In the genomic region with DNA sequence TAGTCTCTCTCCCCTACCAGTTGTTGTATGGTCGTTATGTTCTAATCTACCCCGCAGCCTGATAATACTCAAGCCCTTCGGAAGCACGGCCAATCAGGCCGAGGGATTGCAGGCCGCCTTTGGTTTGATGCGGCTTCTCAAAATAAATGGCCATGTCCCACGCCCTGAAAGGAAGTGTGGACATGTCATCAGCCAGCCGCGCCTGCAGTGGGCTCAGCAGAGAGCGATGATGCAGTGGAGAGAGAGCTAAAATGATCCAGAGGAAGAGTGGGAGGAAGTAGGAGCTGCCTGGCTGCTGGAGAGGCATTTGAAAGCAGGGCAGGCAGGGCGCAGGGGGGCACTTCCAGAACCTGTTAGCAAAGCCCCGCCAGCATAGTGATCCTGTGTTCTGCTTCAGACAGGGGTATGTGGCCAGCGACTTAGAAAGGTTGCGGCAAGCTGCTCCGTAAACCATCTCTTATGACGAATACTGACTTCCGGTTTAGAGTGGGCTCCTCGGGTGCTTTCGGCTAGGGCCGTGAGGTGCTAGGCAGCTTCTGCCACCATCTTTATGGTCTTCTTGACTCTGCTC, we compare ENCODE assay signal across 8 mouse cellular contexts. TPM values are rescaled to one million over a fixed set of nuclear protein-coding genes. Genes with fewer than 3 reads are reported as not detected.
DNase-seq lines count a peak whose midpoint lies in the region; ATAC-seq and TF ChIP-seq lines count a peak whose summit lies in the region.

No protein-coding gene starts in this region.

- no peak overlapping the region for H3K4me3 ChIP-seq in hindbrain, embryonic 13.5 days
- no peak overlapping the region for H3K4me3 ChIP-seq in hindbrain, embryonic 11.5 days (ENCODE audit: low read depth, low read length)
- peak overlapping the region; percentile 24 to 32 for H3K4me3 ChIP-seq in ES-E14 (ENCODE audit: insufficient read depth in 1 of 2, low read depth in 1 of 2, low read length in 2 of 2, poor library complexity in 1 of 2, severe bottlenecking in 1 of 2)
- peak overlapping the region; percentile 38 for H3K4me3 ChIP-seq in heart, embryonic 15.5 days
- H3K4me3 ChIP-seq in liver, embryonic 15.5 days (replicated peaks) = peak overlapping the region; percentile 41
- H3K4me3 ChIP-seq in stomach, postnatal 0 days (ENCODE audit: low read depth, low read length) = no peak overlapping the region

- DNase-seq in hindbrain, embryonic 11.5 days (ENCODE audit: low spot score) = no peak
- DNase-seq in ES-E14 (ENCODE audit: low read depth, low spot score) = no peak
- no peak for DNase-seq in stomach, postnatal 0 days (ENCODE audit: low spot score)
- no peak for DNase-seq in adrenal gland, adult 2 months
- no peak for DNase-seq in ovary, postnatal 10 days (ENCODE audit: low spot score)

- no peaks in the 10 kb centered on the region for H3K27me3 ChIP-seq in hindbrain, embryonic 13.5 days
- no peaks in the 10 kb centered on the region for H3K27me3 ChIP-seq in hindbrain, embryonic 11.5 days (ENCODE audit: control insufficient read depth, insufficient read depth, low read length)
- H3K27me3 ChIP-seq in heart, embryonic 15.5 days = no peaks in the 10 kb centered on the region
- no peaks in the 10 kb centered on the region for H3K27me3 ChIP-seq in liver, embryonic 15.5 days
- H3K27me3 ChIP-seq in stomach, postnatal 0 days (ENCODE audit: control insufficient read depth, insufficient read depth, low read length) = no peaks in the 10 kb centered on the region

- H3K4me2 ChIP-seq in hindbrain, embryonic 13.5 days = no peak overlapping the region
- no peak overlapping the region for H3K4me2 ChIP-seq in hindbrain, embryonic 11.5 days (replicated peaks; ENCODE audit: low read depth, low read length)
- H3K4me2 ChIP-seq in heart, embryonic 15.5 days = peak overlapping the region; percentile 86
- H3K4me2 ChIP-seq in liver, embryonic 15.5 days = peak overlapping the region; percentile 97
- 0 out of 2 replicates have a peak overlapping the region, but pooled peaks have one; percentile 19 for H3K4me2 ChIP-seq in stomach, postnatal 0 days (replicated peaks; ENCODE audit: low read depth)

- peaks cover 27% of the 10 kb centered on the region for H3K4me1 ChIP-seq in hindbrain, embryonic 13.5 days (replicated peaks)
- H3K4me1 ChIP-seq in hindbrain, embryonic 11.5 days (replicated peaks; ENCODE audit: control insufficient read depth, insufficient read depth, low read length) = no peaks in the 10 kb centered on the region; the same call in 1 of the 2 replicates
- H3K4me1 ChIP-seq in ES-E14 (ENCODE audit: control insufficient read depth in 2 of 2, insufficient read depth in 2 of 2, low read length in 2 of 2, poor library complexity in 1 of 2) = peaks cover 0 to 30% of the 10 kb centered on the region in 2 experiments; a peak in 3 of 4 replicates
- peaks cover 58% of the 10 kb centered on the region for H3K4me1 ChIP-seq in heart, embryonic 15.5 days (replicated peaks)
- peaks cover 55% of the 10 kb centered on the region for H3K4me1 ChIP-seq in liver, embryonic 15.5 days (replicated peaks)
- H3K4me1 ChIP-seq in stomach, postnatal 0 days (replicated peaks; ENCODE audit: control insufficient read depth, insufficient read depth) = no peaks in the 10 kb centered on the region

- peak overlapping the region; percentile 49 for H3K9ac ChIP-seq in hindbrain, embryonic 13.5 days
- H3K9ac ChIP-seq in hindbrain, embryonic 11.5 days (ENCODE audit: low read depth, low read length) = no peak overlapping the region
- H3K9ac ChIP-seq in ES-E14 (ENCODE audit: insufficient read depth, low read depth, low read length, poor library complexity, severe bottlenecking) = peak overlapping the region; percentile 24
- peak overlapping the region; percentile 39 for H3K9ac ChIP-seq in heart, embryonic 15.5 days
- peak overlapping the region; percentile 1 for H3K9ac ChIP-seq in liver, embryonic 15.5 days
- H3K9ac ChIP-seq in stomach, postnatal 0 days (ENCODE audit: low read length) = no peak overlapping the region

- TF ChIP-seq EP300 in stomach, postnatal 0 days (optimal IDR thresholded peaks at IDR 0.05) = no peak

- in situ Hi-C loops in ES-E14 (cut with MboI; ENCODE audit: low sequenced_read_pairs in 2 of 2, unreplicated experiment in 2 of 2) = no loop called here

- peak overlapping the region; percentile 44; the same call in 1 of the 2 replicates for H3K27ac ChIP-seq in hindbrain, embryonic 13.5 days
- H3K27ac ChIP-seq in hindbrain, embryonic 11.5 days (ENCODE audit: low read depth, low read length) = no peak overlapping the region
- peak overlapping the region; percentile 0; the same call in 1 of the 2 replicates for H3K27ac ChIP-seq in ES-E14 (ENCODE audit: insufficient read depth, low read depth, low read length, poor library complexity, severe bottlenecking)
- H3K27ac ChIP-seq in heart, embryonic 15.5 days = peak overlapping the region; percentile 89
- peak overlapping the region; percentile 70 for H3K27ac ChIP-seq in liver, embryonic 15.5 days (replicated peaks)
- no peak overlapping the region for H3K27ac ChIP-seq in stomach, postnatal 0 days (replicated peaks)

- no peaks in the 10 kb centered on the region for H3K9me3 ChIP-seq in hindbrain, embryonic 13.5 days
- H3K9me3 ChIP-seq in hindbrain, embryonic 11.5 days (ENCODE audit: control insufficient read depth, low read length) = no peaks in the 10 kb centered on the region
- H3K9me3 ChIP-seq in ES-E14 (ENCODE audit: control insufficient read depth, insufficient read depth, low read depth, low read length) = no peaks in the 10 kb centered on the region
- H3K9me3 ChIP-seq in heart, embryonic 15.5 days (replicated peaks) = no peaks in the 10 kb centered on the region
- H3K9me3 ChIP-seq in liver, embryonic 15.5 days (replicated peaks) = no peaks in the 10 kb centered on the region
- H3K9me3 ChIP-seq in stomach, postnatal 0 days (ENCODE audit: control insufficient read depth, low read length) = no peaks in the 10 kb centered on the region

- H3K36me3 ChIP-seq in hindbrain, embryonic 13.5 days = no peaks in the 10 kb centered on the region; the same call in 1 of the 2 replicates
- H3K36me3 ChIP-seq in hindbrain, embryonic 11.5 days (ENCODE audit: control insufficient read depth, insufficient read depth, low read length) = no peaks in the 10 kb centered on the region
- peaks cover 3% of the 10 kb centered on the region for H3K36me3 ChIP-seq in ES-E14 (ENCODE audit: control insufficient read depth, insufficient read depth, low read length, poor library complexity, severe bottlenecking)
- no peaks in the 10 kb centered on the region for H3K36me3 ChIP-seq in heart, embryonic 15.5 days
- H3K36me3 ChIP-seq in liver, embryonic 15.5 days (replicated peaks) = no peaks in the 10 kb centered on the region
- H3K36me3 ChIP-seq in stomach, postnatal 0 days (ENCODE audit: control insufficient read depth, insufficient read depth, low read length) = no peaks in the 10 kb centered on the region

- WGBS in hindbrain, embryonic 13.5 days = 85% methylated on average over 21 of the region's 21 CpGs
- 83% methylated on average over 21 of the region's 21 CpGs for WGBS in hindbrain, embryonic 11.5 days
- WGBS in heart, embryonic 15.5 days = 24% methylated on average over 21 of the region's 21 CpGs
- 24% methylated on average over 21 of the region's 21 CpGs for WGBS in liver, embryonic 15.5 days (ENCODE audit: insufficient replicate concordance)
- 78% methylated on average over 21 of the region's 21 CpGs for WGBS in stomach, postnatal 0 days

- TF ChIP-seq CTCF in stomach, postnatal 0 days (IDR thresholded peaks at IDR 0.05; ENCODE audit: low read depth) = no peak

- ATAC-seq in hindbrain, embryonic 13.5 days (ENCODE audit: low FRiP score) = no peak
- no peak for ATAC-seq in hindbrain, embryonic 11.5 days (ENCODE audit: low FRiP score)
- peak; percentile 56 for ATAC-seq in heart, embryonic 15.5 days (replicated peaks; ENCODE audit: insufficient number of reproducible peaks, insufficient read depth, low FRiP score, low read depth)
- ATAC-seq in liver, embryonic 15.5 days (ENCODE audit: insufficient read depth) = no peak
- no peak for ATAC-seq in stomach, postnatal 0 days (ENCODE audit: low FRiP score, low TSS enrichment)

RNA-seq across cellular contexts. Expression of a gene that starts 3.2 kb away (rescaled TPM):
- 19.5 and 20.9 TPM in 2 replicates for polyA plus RNA-seq in hindbrain, embryonic 13.5 days (2015; fragmentation: Nextera tagmentation; extraction: Ambion mirVana)
- polyA plus RNA-seq in hindbrain, embryonic 11.5 days (2014; fragmentation: Nextera tagmentation; extraction: Ambion mirVana) = 15.8 and 18.3 TPM in 2 replicates
- total RNA-seq in ES-E14 (2012; rRNA removed) = 19.9 and 21.1 TPM in 2 replicates
- 7.9 and 10.5 TPM in 2 replicates for polyA plus RNA-seq in heart, embryonic 15.5 days (2015; fragmentation: Nextera tagmentation; extraction: Ambion mirVana)
- 3.6 and 3.7 TPM in 2 replicates for polyA plus RNA-seq in liver, embryonic 15.5 days (2015; fragmentation: Nextera tagmentation; extraction: Ambion mirVana)
- 6.1 and 6.2 TPM in 2 replicates for polyA plus RNA-seq in stomach, postnatal 0 days (2015; fragmentation: Nextera tagmentation; extraction: Ambion mirVana)
- total RNA-seq in adrenal gland, adult 2 months (2021) = 10 to 100 TPM; 23.6 to 23.7 TPM
- 10.1 and 10.4 TPM in 2 replicates for polyA plus RNA-seq in adrenal gland, adult 2 months (2012; rRNA removed)

RNA-seq across cellular contexts. Expression of a gene that starts 24.8 kb away (rescaled TPM):
- 10.5 and 13.6 TPM in 2 replicates for polyA plus RNA-seq in hindbrain, embryonic 13.5 days (2015; fragmentation: Nextera tagmentation; extraction: Ambion mirVana)
- 45.8 and 49.2 TPM in 2 replicates for polyA plus RNA-seq in hindbrain, embryonic 11.5 days (2014; fragmentation: Nextera tagmentation; extraction: Ambion mirVana)
- 27.1 and 30.2 TPM in 2 replicates for total RNA-seq in ES-E14 (2012; rRNA removed)
- polyA plus RNA-seq in heart, embryonic 15.5 days (2015; fragmentation: Nextera tagmentation; extraction: Ambion mirVana) = 22.9 and 26.5 TPM in 2 replicates
- 24.8 and 24.9 TPM in 2 replicates for polyA plus RNA-seq in liver, embryonic 15.5 days (2015; fragmentation: Nextera tagmentation; extraction: Ambion mirVana)
- 7.2 and 8.3 TPM in 2 replicates for polyA plus RNA-seq in stomach, postnatal 0 days (2015; fragmentation: Nextera tagmentation; extraction: Ambion mirVana)
- 1 to 10 TPM; 3.3 to 3.9 TPM for total RNA-seq in adrenal gland, adult 2 months (2021)
- 1.7 and 2.6 TPM in 2 replicates for polyA plus RNA-seq in adrenal gland, adult 2 months (2012; rRNA removed)

RNA-seq across cellular contexts. Expression of a gene that starts 25.1 kb away (rescaled TPM):
- polyA plus RNA-seq in hindbrain, embryonic 13.5 days (2015; fragmentation: Nextera tagmentation; extraction: Ambion mirVana) = 36.2 and 38.0 TPM in 2 replicates
- polyA plus RNA-seq in hindbrain, embryonic 11.5 days (2014; fragmentation: Nextera tagmentation; extraction: Ambion mirVana) = 68.6 and 73.8 TPM in 2 replicates
- total RNA-seq in ES-E14 (2012; rRNA removed) = 24.4 and 33.4 TPM in 2 replicates
- polyA plus RNA-seq in heart, embryonic 15.5 days (2015; fragmentation: Nextera tagmentation; extraction: Ambion mirVana) = 98.4 and 142 TPM in 2 replicates
- polyA plus RNA-seq in liver, embryonic 15.5 days (2015; fragmentation: Nextera tagmentation; extraction: Ambion mirVana) = 50.8 and 56.7 TPM in 2 replicates
- polyA plus RNA-seq in stomach, postnatal 0 days (2015; fragmentation: Nextera tagmentation; extraction: Ambion mirVana) = 43.2 and 47.7 TPM in 2 replicates
- 10 to 100 TPM; 55.5 to 72.8 TPM for total RNA-seq in adrenal gland, adult 2 months (2021)
- 6.9 and 7.6 TPM in 2 replicates for polyA plus RNA-seq in adrenal gland, adult 2 months (2012; rRNA removed)

RNA-seq across cellular contexts. Expression of a gene that starts 32.4 kb away (rescaled TPM):
- 6.3 and 7.5 TPM in 2 replicates for polyA plus RNA-seq in hindbrain, embryonic 13.5 days (2015; fragmentation: Nextera tagmentation; extraction: Ambion mirVana)
- 2.2 and 4.1 TPM in 2 replicates for polyA plus RNA-seq in hindbrain, embryonic 11.5 days (2014; fragmentation: Nextera tagmentation; extraction: Ambion mirVana)
- 1.1 and 1.3 TPM in 2 replicates for total RNA-seq in ES-E14 (2012; rRNA removed)
- 0.58 and 0.77 TPM in 2 replicates for polyA plus RNA-seq in heart, embryonic 15.5 days (2015; fragmentation: Nextera tagmentation; extraction: Ambion mirVana)
- polyA plus RNA-seq in liver, embryonic 15.5 days (2015; fragmentation: Nextera tagmentation; extraction: Ambion mirVana) = 0.48 and 0.51 TPM in 2 replicates
- polyA plus RNA-seq in stomach, postnatal 0 days (2015; fragmentation: Nextera tagmentation; extraction: Ambion mirVana) = 0.45 and 0.56 TPM in 2 replicates
- 1 to 10 TPM; 1.6 to 2.8 TPM for total RNA-seq in adrenal gland, adult 2 months (2021)
- polyA plus RNA-seq in adrenal gland, adult 2 months (2012; rRNA removed) = 0.18 and 0.32 TPM in 2 replicates

RNA-seq across cellular contexts. Expression of a gene that starts 47.0 kb away (rescaled TPM):
- polyA plus RNA-seq in hindbrain, embryonic 13.5 days (2015; fragmentation: Nextera tagmentation; extraction: Ambion mirVana) = 93.0 and 95.0 TPM in 2 replicates
- polyA plus RNA-seq in hindbrain, embryonic 11.5 days (2014; fragmentation: Nextera tagmentation; extraction: Ambion mirVana) = 149 and 150 TPM in 2 replicates
- total RNA-seq in ES-E14 (2012; rRNA removed) = 134 and 195 TPM in 2 replicates
- polyA plus RNA-seq in heart, embryonic 15.5 days (2015; fragmentation: Nextera tagmentation; extraction: Ambion mirVana) = 66.1 and 78.2 TPM in 2 replicates
- 85.5 and 94.5 TPM in 2 replicates for polyA plus RNA-seq in liver, embryonic 15.5 days (2015; fragmentation: Nextera tagmentation; extraction: Ambion mirVana)
- polyA plus RNA-seq in stomach, postnatal 0 days (2015; fragmentation: Nextera tagmentation; extraction: Ambion mirVana) = 87.5 and 89.3 TPM in 2 replicates
- 100 to 1,000 TPM; 113 to 195 TPM for total RNA-seq in adrenal gland, adult 2 months (2021)
- 45.9 and 60.4 TPM in 2 replicates for polyA plus RNA-seq in adrenal gland, adult 2 months (2012; rRNA removed)

Comparison
In these comparisons a context has a peak if more than half of its experiments do, and no peak if none do; other contexts are left out.
1. H3K27ac ChIP-seq: peak in hindbrain, embryonic 13.5 days (single experiment), ES-E14 (single experiment), heart, embryonic 15.5 days (single experiment) and liver, embryonic 15.5 days (single experiment); none in hindbrain, embryonic 11.5 days (single experiment) and stomach, postnatal 0 days (single experiment).
2. H3K9ac ChIP-seq: peak in hindbrain, embryonic 13.5 days (single experiment), ES-E14 (single experiment), heart, embryonic 15.5 days (single experiment) and liver, embryonic 15.5 days (single experiment); none in hindbrain, embryonic 11.5 days (single experiment) and stomach, postnatal 0 days (single experiment).
3. H3K4me2 ChIP-seq: peak in heart, embryonic 15.5 days (single experiment), liver, embryonic 15.5 days (single experiment) and stomach, postnatal 0 days (single experiment); none in hindbrain, embryonic 13.5 days (single experiment) and hindbrain, embryonic 11.5 days (single experiment).
4. H3K4me3 ChIP-seq: peak in ES-E14 (2 of 2), heart, embryonic 15.5 days (single experiment) and liver, embryonic 15.5 days (single experiment); none in hindbrain, embryonic 13.5 days (single experiment), hindbrain, embryonic 11.5 days (single experiment) and stomach, postnatal 0 days (single experiment).